Mouse (Mus musculus) embryonic fibroblast, embryonic 13.5 days (primary cell): ENCODE measurements around the gene Crtc1. TPM values are rescaled to one million over a fixed set of nuclear protein-coding genes. Genes with fewer than 3 reads are reported as not detected.

Experiments used
- H3K27ac ChIP-seq: 2 replicates; pipeline ENCODE4 v1.5.1; 2012; ENCODE audit warnings: low read length, control low read depth, inconsistent platforms; ENCODE audit not compliant: insufficient read depth
- H3K4me1 ChIP-seq: 2 replicates; pipeline ENCODE4 v1.6.1; 2011; ENCODE audit warnings: low read length; ENCODE audit not compliant: control insufficient read depth, insufficient read depth
- H3K4me3 ChIP-seq: 2 replicates; pipeline ENCODE4 v1.5.1; 2011; ENCODE audit warnings: mild to moderate bottlenecking, control low read depth, low read length; ENCODE audit not compliant: insufficient read depth
- CTCF ChIP-seq: IDR thresholded peaks from 2 replicates; pipeline ENCODE4 v1.5.1; 2011; ENCODE audit warnings: mild to moderate bottlenecking, control low read depth, low read length, moderate library complexity, borderline replicate concordance; ENCODE audit not compliant: insufficient read depth
- POLR2A ChIP-seq: IDR thresholded peaks from 2 replicates; pipeline ENCODE4 v1.6.1; 2011; ENCODE audit warnings: low read depth, mild to moderate bottlenecking, control low read depth, low read length, moderate library complexity
- polyA plus RNA-seq: library from polyadenylated mRNA; stranded (reverse); fragments of >200 nt; gene quantifications from 2 replicates; pipeline ENCODE4 v1.2.4, GENCODE M21; 2011; ENCODE audit warnings: low read depth; ENCODE audit not compliant: missing spikeins, insufficient read length

Crtc1 gene
- polyA plus RNA-seq, 1 experiment = 15.6 TPM

GRCm38 (mm10) chr8:70397611-70398563, 41.5 kb downstream of the Crtc1 start:
- TF ChIP-seq POLR2A = no peak
- no peaks in the 10 kb centered on the region for H3K4me1 ChIP-seq
- no peak overlapping the region for H3K4me3 ChIP-seq
- H3K27ac ChIP-seq = no peak overlapping the region

- no peaks in the 10 kb centered on the region for H3K4me1 ChIP-seq
- no peak overlapping the region for H3K4me3 ChIP-seq
- no peak overlapping the region for H3K27ac ChIP-seq
- TF ChIP-seq POLR2A = no peak
- TF ChIP-seq CTCF = no peak
These were observed 43.2 kb downstream of the Crtc1 start for GRCm38 (mm10) chr8:70396184-70396583.

GRCm38 (mm10) chr8:70395649-70396048, 43.7 kb downstream of the Crtc1 start:
- H3K4me3 ChIP-seq = no peak overlapping the region
- no peak for TF ChIP-seq CTCF
- TF ChIP-seq POLR2A = no peak
- no peaks in the 10 kb centered on the region for H3K4me1 ChIP-seq
- no peak overlapping the region for H3K27ac ChIP-seq

GRCm38 (mm10) chr8:70394269-70394998, 44.9 kb downstream of the Crtc1 start:
- no peak overlapping the region for H3K4me3 ChIP-seq
- no peak overlapping the region for H3K27ac ChIP-seq
- TF ChIP-seq CTCF (no peak), POLR2A (no peak)
- H3K4me1 ChIP-seq = no peaks in the 10 kb centered on the region

- TF ChIP-seq CTCF (no peak), POLR2A (no peak)
- Histone ChIP-seq H3K27ac (no peak overlapping the region), H3K4me1 (no peaks in the 10 kb centered on the region), H3K4me3 (no peak overlapping the region)
These were observed 46.3 kb downstream of the Crtc1 start for GRCm38 (mm10) chr8:70393087-70393486.

GRCm38 (mm10) chr8:70389678-70390077, 49.7 kb downstream of the Crtc1 start:
- Histone ChIP-seq H3K4me1 (no peaks in the 10 kb centered on the region), H3K4me3 (no peak overlapping the region), H3K27ac (no peak overlapping the region)
- TF ChIP-seq POLR2A (no peak), CTCF (no peak)

GRCm38 (mm10) chr8:70383287-70383686, 56.1 kb downstream of the Crtc1 start:
- Histone ChIP-seq H3K4me3 (no peak overlapping the region), H3K27ac (no peak overlapping the region), H3K4me1 (no peaks in the 10 kb centered on the region)
- peak; percentile 44; the same call in 1 of the 2 replicates for TF ChIP-seq CTCF
- TF ChIP-seq POLR2A = no peak

GRCm38 (mm10) chr8:70380069-70380468, 59.3 kb downstream of the Crtc1 start:
- H3K27ac ChIP-seq = no peak overlapping the region
- TF ChIP-seq POLR2A (no peak), CTCF (no peak)
- H3K4me1 ChIP-seq = no peaks in the 10 kb centered on the region
- H3K4me3 ChIP-seq = no peak overlapping the region

GRCm38 (mm10) chr8:70377049-70377448, 62.3 kb downstream of the Crtc1 start:
- Histone ChIP-seq H3K4me1 (0 out of 2 replicates have a peak, but pooled peaks cover 2% of the 10 kb centered on the region), H3K27ac (no peak overlapping the region), H3K4me3 (no peak overlapping the region)
- TF ChIP-seq CTCF (peak; percentile 34; the same call in 1 of the 2 replicates), POLR2A (no peak)
